Mouse (Mus musculus): Measurements from ENCODE around the gene Upp1.
"Not testable (repeated sequence)": the region's sequence is repeated elsewhere in the genome, so short reads cannot be mapped to it uniquely, and the experiment has no call there.

Gene Upp1

GRCm38 (mm10) chr11:9118050-9118420, at the start of gene Upp1:
TSS of gene Upp1 (plus strand) at chr11:9118103.
- DNase-seq = no peak

- no peak for DNase-seq
Measured at GRCm38 (mm10) chr11:9076444-9076843, 41.5 kb upstream of the Upp1 start.

- DNase-seq = no peak
Measured at GRCm38 (mm10) chr11:9113189-9113588, 4.7 kb upstream of the Upp1 start.

GRCm38 (mm10) chr11:9115367-9116120, 2.4 kb upstream of the Upp1 start:
- no peak for DNase-seq

GRCm38 (mm10) chr11:9116121-9116520, 1.8 kb upstream of the Upp1 start:
- no peak for DNase-seq

DNA sequence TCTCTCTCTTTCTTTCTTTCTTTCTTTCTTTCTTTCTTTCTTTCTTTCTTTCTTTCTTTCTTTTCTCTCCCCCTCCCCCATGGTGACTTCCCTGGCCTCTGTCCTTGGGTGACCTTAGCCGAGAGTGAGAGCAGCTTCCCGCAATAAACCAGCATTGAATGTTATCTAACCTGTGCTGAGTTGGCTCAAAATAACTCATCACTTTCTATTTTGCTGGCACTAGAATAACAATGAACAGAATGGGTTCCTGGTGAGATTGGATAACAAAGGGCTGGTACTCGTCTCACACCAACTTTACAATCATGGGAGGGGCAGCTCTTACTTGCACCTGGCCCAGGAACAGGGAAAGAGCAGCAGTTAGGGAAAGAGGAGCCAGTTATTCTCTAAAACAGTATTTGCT, 987 bp upstream of the Upp1 start:
- DNase-seq = no peak

DNA sequence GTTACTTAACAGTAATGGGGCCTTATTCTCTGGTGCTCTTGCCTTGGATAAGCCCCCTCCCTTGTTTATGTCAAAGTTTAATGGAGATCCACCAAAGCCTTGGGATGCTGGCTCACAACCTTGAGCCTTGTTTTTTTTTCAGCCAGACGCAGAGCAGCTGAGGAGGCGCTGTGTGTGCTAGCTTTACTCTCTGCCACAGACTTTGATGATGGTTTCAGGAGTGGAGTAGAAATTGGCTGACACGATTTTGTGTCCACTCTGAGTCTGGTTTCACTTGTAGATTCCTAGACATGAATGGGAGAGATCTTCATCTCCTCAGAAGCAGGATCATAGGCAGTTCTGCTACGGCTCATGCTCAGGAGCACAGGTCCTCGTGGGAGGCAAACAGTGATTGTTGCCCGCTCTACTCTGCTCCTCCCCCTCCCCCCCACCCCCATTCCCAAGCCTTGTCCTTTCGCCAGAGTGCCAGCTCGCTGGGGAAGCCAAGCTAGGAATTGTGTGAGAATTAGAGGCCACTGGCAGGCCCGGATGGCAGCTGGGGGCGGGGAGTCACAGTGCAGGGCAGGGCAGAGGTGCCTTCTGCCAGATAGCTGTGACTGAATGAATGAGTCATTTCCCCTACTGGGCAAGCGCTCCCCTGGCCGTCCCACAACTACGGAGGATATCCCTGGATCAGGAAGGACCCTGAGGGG, 399 bp upstream of the Upp1 start:
- peak; percentile 18 for DNase-seq

DNA sequence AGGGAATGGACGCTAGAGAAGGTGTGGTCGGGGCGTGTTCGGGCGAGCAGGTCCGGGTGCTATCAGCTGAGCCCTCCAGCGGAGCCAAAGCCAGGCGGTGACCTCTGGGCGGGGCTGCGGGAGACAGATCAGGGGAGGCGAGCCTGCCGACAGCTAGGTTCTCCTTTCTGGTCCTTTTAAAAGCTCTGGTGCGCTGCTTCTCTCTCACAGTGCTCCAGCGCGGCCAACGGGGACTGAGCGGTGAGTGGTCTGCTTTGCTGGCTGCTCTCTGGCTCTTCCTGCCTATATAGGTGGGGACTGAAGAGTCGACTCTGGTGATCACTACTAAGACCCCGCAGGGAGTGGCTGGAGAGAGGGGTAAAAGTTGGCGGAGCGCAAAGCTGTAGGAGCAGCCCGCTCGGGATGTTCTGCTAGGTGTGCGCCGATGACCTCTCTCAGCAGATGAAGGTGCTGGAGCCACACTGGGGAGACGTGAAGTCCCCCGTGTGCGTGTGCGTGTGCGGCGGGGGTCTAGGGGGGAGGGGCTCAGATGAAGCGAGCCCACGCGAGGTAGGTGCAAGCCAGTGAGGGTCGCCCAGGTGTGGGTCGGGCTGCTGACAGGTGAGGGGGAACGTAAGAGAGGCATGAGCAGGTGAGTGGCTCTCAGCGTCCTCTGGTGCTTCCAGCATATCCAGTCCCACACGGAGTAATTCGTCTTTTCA, 668 bp downstream of the Upp1 start:
- no peak for DNase-seq

DNA sequence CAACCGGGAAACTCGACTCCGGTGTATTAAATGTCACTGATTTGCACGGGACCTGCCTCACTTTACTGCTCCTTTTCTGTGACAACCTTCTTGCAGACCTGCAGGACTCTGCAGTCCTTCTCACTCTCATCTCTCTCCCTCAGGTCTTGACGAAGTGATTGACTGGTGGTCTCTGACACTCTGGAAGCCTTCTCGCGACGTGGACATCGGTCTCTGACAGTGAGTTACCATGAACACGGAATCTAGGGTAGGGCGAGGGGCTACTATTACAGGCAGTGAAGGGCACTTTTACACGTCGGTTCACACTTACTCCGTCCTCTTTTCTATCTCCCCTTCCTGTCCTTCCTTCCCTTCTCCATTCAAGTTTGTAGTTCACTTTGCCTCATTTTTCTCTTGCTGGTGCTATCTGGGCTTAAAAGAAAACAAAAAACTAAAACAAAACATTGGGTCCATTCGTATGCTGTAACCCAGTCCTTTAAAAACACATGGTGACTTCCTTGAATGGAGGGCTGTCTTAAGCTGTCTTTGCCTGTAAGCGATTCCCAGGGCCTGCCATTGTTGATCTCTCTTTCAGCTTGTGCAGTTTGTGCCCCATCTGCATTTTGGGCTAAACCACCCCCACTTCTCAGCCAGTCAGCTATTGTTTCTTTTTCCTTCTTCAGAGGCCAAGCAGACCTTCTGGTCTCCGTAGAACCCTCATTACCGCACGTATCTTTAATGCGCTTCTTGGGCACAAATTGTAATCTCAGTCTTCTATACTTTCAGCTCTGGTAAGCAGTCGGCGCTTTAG, 1.5 kb downstream of the Upp1 start:
- DNase-seq = no peak

DNA sequence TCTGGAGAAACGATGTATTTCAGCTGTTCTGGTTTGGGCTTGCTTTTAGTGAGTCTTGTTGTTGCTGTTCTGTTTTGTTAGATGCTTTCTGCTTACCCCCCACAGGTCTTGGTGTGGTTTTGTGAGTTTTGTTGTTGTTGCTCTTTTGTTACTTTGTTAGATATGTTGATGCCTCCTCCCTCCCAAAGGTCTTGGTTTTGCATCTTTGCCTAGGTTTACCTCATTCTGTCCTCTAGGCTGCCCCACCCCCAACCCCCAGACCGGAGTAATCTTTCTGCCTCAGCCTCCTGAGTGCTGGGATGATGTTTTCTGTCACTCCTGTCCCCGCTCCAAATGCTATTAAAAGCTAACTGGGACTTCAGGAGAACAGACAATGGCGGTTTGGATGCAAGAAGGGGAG, 4.4 kb downstream of the Upp1 start:
- no peak for DNase-seq

DNA sequence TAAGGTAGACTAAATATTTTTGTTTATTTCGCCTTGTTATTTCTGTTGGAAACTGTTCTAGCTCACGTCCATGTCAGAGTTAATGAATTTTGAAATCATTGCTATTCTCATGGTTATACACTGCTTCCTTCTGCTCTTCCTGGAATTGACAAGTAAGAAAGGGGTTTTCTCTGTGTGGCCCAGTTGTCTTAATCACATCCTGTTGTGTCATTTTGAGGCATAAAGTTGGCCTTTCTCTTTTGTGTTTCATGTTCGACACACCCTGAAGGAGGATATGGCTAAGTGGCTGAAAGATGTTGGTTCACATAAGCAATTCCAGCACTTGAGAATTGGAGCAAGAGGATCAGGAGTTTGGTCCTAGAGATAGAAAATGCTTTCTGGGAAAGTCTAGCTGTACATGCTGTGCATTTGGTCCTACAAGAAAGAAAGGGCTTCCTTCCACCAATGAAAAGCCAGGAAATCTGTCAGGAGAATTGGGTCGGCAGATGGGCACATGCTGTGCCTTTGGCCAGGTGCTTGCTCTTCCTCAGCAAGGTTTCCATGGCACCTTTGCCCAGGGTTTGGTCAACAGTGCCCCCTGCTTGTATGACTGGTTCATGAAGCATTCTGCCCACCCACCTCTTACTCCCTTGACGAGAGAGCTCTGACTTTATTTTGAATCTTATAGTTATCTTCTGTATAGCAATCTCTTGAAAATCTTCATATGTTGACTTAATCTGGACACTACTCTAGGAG, 8.6 kb downstream of the Upp1 start:
- peak; percentile 62 for DNase-seq

DNA sequence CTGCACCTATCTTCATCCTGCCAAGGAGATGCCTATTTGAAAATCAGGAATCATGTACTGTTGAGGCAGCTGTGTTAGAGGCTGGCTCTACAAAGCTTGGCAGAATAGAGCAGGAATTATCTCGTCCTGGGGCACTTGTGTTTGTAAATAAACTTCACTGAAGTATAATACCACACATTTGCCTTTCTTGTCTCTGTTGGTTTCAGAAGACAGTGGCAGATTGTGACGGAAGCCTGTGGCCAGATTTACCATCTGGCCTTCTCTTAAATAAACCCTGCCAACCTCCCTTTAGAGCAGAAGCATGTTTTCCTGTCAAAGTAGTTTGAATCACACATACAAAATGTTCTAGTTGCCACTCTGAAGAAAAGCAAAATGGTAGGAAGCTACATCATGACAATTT, 10.2 kb downstream of the Upp1 start:
- no peak for DNase-seq

- DNase-seq = no peak
Measured at GRCm38 (mm10) chr11:9129528-9129927, 11.6 kb downstream of the Upp1 start.

DNA sequence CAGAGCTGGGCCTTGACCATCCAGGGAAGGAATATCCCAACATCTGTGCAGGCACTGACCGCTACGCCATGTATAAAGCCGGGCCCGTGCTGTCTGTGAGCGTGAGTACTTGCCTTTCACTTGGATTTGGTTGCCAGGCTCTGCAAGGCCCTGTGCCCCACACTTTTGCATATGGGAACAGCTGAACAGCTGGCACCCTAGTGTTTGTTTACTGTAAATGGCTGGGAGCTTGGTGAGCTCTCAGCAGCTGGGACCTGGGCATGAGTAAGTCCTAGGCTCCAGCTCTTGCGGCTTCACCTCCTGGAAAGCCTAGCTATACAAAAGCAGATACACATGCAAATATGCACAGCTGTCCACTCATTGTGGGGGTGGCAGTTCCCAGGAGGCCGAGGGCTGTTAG, 13.8 kb downstream of the Upp1 start:
- DNase-seq = no peak

GRCm38 (mm10) chr11:9135589-9136246, 17.8 kb downstream of the Upp1 start:
- no peak for DNase-seq

- peak; percentile 46 for DNase-seq
Measured at GRCm38 (mm10) chr11:9136471-9136870, 18.6 kb downstream of the Upp1 start.

- no peak for DNase-seq
Measured at GRCm38 (mm10) chr11:9145113-9145512, 27.2 kb downstream of the Upp1 start.

DNA sequence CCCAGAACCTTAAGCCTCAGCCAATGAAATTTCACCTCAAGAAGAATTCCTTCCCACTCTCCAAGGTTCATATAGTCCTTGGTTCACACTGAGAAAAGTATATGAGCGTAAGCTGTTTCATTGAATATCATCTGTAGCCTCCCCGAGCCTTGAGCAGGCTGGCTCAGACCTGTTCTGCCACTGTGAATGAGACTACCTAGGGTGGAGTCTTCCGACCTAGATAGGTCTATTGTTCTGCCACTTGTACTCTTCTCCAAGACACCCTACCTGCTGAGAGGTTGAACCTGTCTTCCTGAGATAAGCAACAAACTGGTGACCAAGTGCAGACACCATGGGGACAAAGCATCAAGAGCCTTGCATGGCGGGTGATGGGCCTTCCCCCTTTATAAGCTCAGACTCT, 28.2 kb downstream of the Upp1 start:
- no peak for DNase-seq

DNA sequence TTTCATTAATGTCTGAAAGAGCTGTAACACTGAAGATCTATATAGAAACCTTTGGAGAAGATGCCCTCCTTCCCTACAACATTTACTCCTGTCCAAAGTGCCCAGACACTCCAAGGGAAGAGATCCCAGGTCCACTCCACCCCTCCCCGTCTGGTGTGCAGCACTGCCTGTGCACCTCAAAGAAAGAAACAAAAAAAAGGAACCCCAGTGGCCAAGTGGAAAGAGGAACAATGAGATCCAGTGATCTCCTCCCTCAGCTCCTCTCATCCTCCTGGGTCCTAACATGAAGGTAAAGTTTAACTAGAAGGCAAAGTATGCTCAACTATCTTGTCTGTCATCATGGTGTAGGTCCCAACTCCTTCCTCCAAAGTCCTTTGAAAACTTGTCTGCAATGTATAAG, 28.8 kb downstream of the Upp1 start:
- DNase-seq = no peak

DNA sequence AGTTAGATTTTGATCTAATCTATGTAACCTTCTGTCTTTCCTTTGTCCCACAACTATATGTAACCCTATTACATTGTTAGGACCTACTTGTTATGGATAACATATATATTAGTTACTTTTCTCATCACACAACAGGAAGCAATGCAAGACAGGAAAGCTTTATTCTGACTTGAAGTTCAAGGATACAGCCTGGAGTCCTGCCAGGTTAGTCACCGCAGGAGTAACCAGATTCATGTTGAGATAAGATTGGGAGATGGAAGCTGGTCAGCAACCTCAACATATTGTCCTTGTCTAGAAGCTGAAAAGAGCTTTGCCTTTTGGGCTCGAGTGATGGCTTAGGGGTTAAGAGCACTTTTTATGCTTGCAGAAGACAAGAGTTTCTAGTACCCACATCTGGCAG, 30.3 kb downstream of the Upp1 start:
- no peak for DNase-seq

DNA sequence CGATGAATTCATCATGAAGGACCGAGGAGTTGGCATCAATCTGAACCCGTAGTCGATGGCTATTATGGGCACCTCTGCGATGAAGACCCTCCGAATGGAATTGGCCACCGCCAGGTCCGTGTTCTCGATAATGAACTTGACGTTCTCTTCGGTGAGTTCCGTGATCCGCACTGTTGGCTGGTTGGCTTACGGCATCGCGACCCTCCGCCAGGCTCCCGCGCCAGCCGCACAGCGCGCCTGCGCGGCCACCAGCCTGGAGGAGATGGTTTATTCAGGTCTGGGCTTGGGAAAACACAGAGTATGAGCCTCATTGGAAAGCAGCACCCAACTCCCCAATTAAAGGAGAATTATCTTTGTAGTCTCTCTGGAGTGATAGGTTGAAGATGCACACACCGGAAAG, 32.5 kb downstream of the Upp1 start:
- not testable (repeated sequence) for DNase-seq

GRCm38 (mm10) chr11:9159953-9160352, 42.0 kb downstream of the Upp1 start:
- DNase-seq = no peak

All from cerebellum, adult 11-12 months (tissue).